Mouse (Mus musculus) testis, adult 2 months (tissue): ENCODE results near the gene Vma21-ps.

Source experiments
- CTCF ChIP-seq: fragments of 200-500 bp; IDR thresholded peaks from 2 replicates; pipeline ENCODE4 v1.5.1; 2012; ENCODE audit warnings: low read depth, mild to moderate bottlenecking, inconsistent platforms, low read length, moderate library complexity; ENCODE audit not compliant: control insufficient read depth, insufficient read depth, insufficient replicate concordance
- POLR2A ChIP-seq: fragments of 200-500 bp; IDR thresholded peaks from 2 replicates; pipeline ENCODE4 v1.6.1; 2012; ENCODE audit warnings: low read depth, mild to moderate bottlenecking, inconsistent platforms, low read length, moderate library complexity; ENCODE audit not compliant: control insufficient read depth

- TF ChIP-seq CTCF: no peak
- TF ChIP-seq POLR2A: no peak
These were observed 22.3 kb upstream of the Vma21-ps start for GRCm38 (mm10) chr4:52519301-52519700.
